Mouse (Mus musculus) right cerebral cortex, adult 18-20 months (tissue): ENCODE measurements around the gene Erbb4.

Experiments used
- DNase-seq: peaks from one replicate; pipeline ENCODE4 v3.0.0; 2022; ENCODE audit warnings: mixed read lengths

Erbb4 gene

GRCm38 (mm10) chr1:69024858-69025257 is 83.0 kb downstream of the Erbb4 start:
- DNase-seq = no peak

GRCm38 (mm10) chr1:69023157-69023925 is 84.5 kb downstream of the Erbb4 start:
- DNase-seq = no peak

DNA sequence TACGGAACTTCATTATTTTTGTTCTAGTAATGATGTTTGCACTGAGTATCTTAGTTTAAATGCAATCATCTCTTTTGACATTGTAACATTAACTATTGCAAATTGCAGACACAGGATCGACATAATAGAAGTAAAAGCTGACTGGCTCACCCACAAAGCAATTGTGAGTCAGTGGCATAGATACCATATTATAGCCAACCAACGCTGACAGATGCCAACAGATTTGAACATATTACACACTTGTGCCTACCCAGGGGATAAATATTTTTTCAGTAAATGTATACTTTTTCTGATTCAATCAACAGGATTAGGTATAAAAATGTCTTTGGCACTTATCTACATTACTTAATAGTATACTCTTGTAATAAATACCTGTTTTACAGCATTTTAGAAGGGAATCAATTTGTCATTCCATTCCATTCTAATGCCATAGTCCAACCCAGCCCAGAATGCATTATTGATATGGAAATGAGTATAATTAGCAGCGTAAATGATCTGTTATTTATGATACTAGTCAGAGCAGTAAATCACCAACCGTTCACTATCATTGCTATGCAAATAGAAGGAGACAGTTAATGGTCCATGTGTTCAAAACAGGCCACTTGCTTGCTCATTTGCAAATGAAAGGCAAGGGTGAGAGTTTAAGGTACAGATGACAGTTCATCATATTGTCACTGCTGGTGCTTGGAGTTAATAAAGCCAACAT is 97.9 kb downstream of the Erbb4 start:
- DNase-seq = no peak

DNA sequence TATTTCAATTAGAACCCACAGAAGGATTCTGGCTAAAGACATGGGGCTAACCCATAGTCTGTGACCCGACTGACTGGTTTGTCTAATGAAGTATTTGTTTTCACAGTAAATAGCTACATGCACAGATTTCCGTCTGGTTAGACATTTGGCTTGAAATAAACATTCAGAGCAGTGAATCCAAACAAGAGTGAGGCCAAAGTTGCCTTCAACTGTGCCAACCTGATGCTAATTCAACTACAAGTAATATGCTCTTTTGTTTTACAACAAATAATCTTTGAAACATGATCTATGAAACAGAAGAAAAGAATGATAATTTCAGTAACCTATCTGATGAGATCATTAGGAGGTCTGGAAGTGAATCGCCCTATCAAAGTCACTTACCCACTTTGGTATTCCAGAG is 106.5 kb downstream of the Erbb4 start:
- no peak for DNase-seq

GRCm38 (mm10) chr1:68979251-68979650 is 128.6 kb downstream of the Erbb4 start:
- DNase-seq = no peak

- no peak for DNase-seq
These were observed 129.3 kb downstream of the Erbb4 start for GRCm38 (mm10) chr1:68978571-68978970.

GRCm38 (mm10) chr1:68973355-68974127 is 134.3 kb downstream of the Erbb4 start:
- no peak for DNase-seq

GRCm38 (mm10) chr1:68964127-68964526 is 143.7 kb downstream of the Erbb4 start:
- no peak for DNase-seq

DNA sequence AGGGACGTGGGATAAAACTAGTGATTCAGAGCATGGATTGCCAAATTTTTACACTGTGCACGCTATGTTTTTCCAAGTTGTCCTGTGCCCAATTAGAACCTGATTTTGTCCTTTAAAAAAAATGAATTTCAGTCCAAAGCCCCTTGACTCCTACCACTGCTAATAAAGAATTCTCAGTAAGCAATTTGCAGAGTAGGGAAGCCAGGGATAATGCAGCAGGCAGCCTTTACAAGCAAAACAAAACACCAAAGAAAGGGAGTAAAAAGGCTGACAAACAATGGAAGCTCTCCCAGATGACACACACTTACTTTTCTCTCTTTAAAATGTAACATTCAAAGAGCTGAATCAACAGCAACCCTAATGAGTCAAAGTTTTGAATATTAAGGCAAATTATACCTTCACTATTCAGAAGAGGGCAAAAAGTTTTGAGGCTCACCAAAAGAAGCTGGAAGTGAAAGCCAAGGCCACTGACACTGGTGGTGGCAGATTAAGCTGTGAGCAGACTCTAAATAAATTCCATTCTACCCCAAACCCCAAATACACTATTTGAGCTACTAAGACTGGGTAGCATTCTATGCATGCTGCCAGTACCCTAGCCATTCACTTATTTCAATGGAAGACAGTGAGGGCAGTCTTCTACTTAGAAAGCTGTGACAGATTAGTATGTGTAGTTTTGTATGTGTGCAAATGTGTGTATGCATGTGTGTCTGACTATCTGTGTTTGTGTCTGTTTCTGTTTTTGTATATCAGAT is 146.3 kb downstream of the Erbb4 start:
- no peak for DNase-seq

GRCm38 (mm10) chr1:68956766-68957533 is 150.9 kb downstream of the Erbb4 start:
- no peak for DNase-seq

GRCm38 (mm10) chr1:68955482-68955881 is 152.4 kb downstream of the Erbb4 start:
- no peak for DNase-seq

DNA sequence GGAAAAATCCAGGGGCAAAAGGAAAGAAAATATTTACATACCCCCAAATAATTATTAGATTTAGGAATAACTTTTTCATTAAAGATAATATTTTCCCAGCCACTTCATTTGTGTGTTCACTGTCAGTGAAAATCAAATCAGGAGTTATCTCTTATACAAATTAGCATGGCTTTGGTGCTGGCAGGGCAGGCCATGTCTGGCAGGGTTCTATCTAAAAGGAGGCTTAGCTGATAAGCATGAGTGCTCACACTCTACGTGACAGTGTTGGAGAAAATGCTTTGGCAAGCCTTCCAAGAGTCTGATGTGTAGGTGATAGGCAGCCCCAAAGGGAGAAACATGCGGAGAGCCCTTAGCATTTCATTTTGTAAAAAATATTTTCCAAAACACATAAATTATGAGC is 164.7 kb downstream of the Erbb4 start:
- DNase-seq = no peak

DNA sequence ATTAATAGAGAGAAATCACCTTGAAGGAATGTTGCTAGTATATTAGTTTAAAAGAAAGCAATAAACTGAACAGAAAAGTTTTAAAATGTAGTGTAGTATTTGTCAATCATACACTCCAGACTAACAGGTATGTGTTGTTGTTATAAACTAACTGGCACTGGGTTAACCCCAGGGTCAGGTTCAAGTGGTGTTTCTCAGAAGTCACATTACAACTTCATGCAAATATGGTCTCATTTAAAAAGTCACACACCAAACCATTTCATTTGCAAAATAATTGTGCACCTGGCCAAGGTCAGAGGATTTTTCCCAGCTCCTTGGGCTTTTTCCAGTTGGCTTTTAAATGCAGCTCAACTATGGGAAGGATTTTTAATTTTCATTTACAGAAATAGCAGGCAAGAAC is 173.1 kb downstream of the Erbb4 start:
- no peak for DNase-seq

DNA sequence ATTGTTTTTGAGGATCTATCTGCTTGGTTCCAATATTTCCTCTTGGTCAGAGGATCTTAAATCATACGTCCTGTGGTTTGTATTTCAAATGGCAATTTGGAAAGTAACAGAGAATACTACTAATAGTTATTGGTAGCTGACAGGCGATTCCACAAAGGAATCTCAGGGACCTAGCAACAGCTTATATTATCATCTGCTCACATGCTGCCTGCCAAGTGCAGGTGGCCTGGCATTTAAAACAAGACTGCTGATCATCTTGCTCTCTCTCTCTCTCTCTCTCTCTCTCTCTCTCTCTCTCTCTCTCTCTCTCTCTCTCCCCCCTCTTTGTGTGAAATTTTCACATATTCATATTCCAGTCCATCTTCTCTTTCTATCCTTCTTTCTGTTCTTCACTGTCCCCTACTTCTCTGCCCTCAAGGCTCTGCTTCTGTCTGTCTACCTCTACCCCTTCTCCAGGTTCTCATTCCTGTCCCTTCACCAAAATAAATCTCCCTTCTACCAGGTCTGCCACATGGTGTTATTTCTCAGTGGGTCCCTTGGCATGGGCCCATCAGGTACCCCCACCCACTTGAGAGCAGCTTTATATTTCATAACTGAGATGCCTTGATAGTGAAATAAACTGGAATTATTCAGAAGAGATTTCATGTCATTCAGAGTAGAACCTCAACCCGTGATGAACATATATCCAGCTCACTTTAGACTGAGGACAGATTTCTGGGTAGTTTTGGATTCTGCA is 174.4 kb downstream of the Erbb4 start:
- no peak for DNase-seq

DNA sequence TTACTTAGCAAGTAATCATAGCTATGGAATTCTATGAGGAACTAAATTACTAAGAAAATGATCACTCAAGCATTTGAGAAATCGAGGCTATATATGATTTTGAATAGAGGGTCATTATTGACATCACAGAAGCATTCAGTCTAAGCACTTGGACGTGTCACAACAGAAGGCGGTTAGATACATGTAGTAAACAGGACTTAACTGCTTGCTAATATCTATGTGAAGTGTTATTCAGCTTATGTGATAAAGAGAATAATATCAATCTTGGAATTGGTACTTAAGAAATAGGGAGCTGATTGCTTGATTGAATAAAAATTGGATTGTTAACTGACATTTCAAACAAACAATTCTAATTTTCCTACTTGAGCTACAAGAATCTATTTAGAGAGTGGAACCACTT is 190.0 kb downstream of the Erbb4 start:
- DNase-seq = no peak

- DNase-seq = no peak
These were observed 215.8 kb downstream of the Erbb4 start for GRCm38 (mm10) chr1:68892041-68892440.

- no peak for DNase-seq
These were observed 221.0 kb downstream of the Erbb4 start for GRCm38 (mm10) chr1:68886823-68887222.

GRCm38 (mm10) chr1:68874954-68875353 is 232.9 kb downstream of the Erbb4 start:
- no peak for DNase-seq

DNA sequence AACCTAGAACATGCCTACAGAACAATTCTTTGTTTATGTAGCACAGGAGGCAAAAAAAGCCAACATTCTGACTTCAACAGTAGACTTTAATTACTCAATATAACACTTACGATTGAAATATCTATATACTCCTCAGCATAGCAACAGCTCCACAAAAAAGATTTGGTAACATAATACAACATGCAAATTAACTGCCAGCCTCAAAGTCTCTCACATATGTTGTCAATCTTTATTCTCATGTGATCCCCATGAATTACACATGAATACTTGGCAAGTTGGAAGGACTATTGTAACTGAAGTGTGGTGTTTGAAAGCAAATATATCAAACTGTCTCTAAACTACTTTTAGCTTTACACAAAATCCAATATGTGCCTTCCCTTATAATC is 234.2 kb downstream of the Erbb4 start:
- no peak for DNase-seq

DNA sequence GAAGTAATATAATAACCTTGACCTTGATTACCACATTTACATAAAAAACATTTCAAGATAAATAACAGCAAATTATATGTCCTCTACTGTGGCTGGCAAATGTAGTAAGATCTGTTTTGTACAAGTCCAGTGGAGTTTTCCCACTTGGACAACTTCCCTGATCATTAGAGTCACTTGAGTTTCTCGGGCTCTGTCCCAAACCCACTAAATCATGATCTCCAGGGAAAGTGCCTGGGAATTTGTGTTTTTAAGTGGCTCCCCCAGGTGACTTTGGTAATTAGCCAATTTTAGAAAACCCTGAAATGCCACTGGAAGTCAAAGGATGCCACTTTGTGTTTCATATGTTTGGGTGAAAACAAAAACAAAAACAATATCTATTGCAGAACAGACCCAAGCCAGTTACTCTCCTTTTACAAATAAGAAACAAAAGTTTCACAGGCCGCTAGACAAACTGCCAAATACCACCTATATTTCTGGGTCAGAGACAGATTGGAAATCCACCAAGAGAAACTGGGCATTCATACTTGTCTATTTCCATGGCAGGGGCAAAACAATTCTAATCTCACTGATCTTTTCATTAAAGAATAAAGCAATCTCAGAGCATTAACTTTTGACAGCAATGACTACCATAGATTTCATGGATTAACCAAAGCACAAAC is 234.8 kb downstream of the Erbb4 start:
- no peak for DNase-seq

GRCm38 (mm10) chr1:68860341-68860740 is 247.5 kb downstream of the Erbb4 start:
- no peak for DNase-seq
